Mouse (Mus musculus): ENCODE measurements around the gene Ccdc13. TPM values are rescaled to one million over a fixed set of nuclear protein-coding genes. Genes with fewer than 3 reads are reported as not detected.
A peak's percentile ranks its signal among the peaks of the same experiment; 100 is the strongest.

Gene Ccdc13
- total RNA-seq, 4 experiments from 2014 or later: 0.15 TPM; not detected in 3

GRCm38 (mm10) chr9:121807546-121807945 is 31.7 kb downstream of the Ccdc13 start:
- DNase-seq (ENCODE audit: low spot score in 2 of 2): no peak

- DNase-seq (ENCODE audit: low spot score in 2 of 2): no peak
Measured at GRCm38 (mm10) chr9:121802747-121803146, 36.5 kb downstream of the Ccdc13 start.

- no peak for DNase-seq (ENCODE audit: low spot score in 2 of 2)
Measured at GRCm38 (mm10) chr9:121798887-121799520, 40.3 kb downstream of the Ccdc13 start.

- DNase-seq (ENCODE audit: low spot score in 2 of 2): no peak
Measured at GRCm38 (mm10) chr9:121797722-121798121, 41.5 kb downstream of the Ccdc13 start.

- no peak for DNase-seq (ENCODE audit: low spot score in 2 of 2)
Measured at GRCm38 (mm10) chr9:121794972-121795539, 44.2 kb downstream of the Ccdc13 start.

GRCm38 (mm10) chr9:121791757-121792521 is 47.3 kb downstream of the Ccdc13 start, which contains the start of gene Hhatl:
Gene Hhatl, minus strand, starts transcription at chr9:121792507.
- DNase-seq (ENCODE audit: low spot score in 2 of 2): peak; percentile 72 to 80

GRCm38 (mm10) chr9:121791206-121791605 is 48.1 kb downstream of the Ccdc13 start:
- peak; percentile 82 to 90 for DNase-seq (ENCODE audit: low spot score in 2 of 2)

- DNase-seq (ENCODE audit: low spot score in 2 of 2): no peak
Measured at GRCm38 (mm10) chr9:121786359-121786758, 52.9 kb downstream of the Ccdc13 start.

- no peak for DNase-seq (ENCODE audit: low spot score in 2 of 2)
Measured at GRCm38 (mm10) chr9:121785261-121785660, 54.0 kb downstream of the Ccdc13 start.

GRCm38 (mm10) chr9:121784801-121785200 is 54.5 kb downstream of the Ccdc13 start:
- no peak for DNase-seq (ENCODE audit: low spot score in 2 of 2)

GRCm38 (mm10) chr9:121778066-121778624 is 61.1 kb downstream of the Ccdc13 start:
- peak in 1 of 2 experiments; percentile 54 for DNase-seq (ENCODE audit: low spot score in 2 of 2)

GRCm38 (mm10) chr9:121777484-121778065 is 61.7 kb downstream of the Ccdc13 start, which contains the start of gene Klhl40:
Gene Klhl40, plus strand, starts transcription at chr9:121777607.
- peak; percentile 53 to 74 for DNase-seq (ENCODE audit: low spot score in 2 of 2)

GRCm38 (mm10) chr9:121776511-121776910 is 62.8 kb downstream of the Ccdc13 start:
- DNase-seq (ENCODE audit: low spot score in 2 of 2): no peak

GRCm38 (mm10) chr9:121775951-121776350 is 63.3 kb downstream of the Ccdc13 start:
- no peak for DNase-seq (ENCODE audit: low spot score in 2 of 2)

- no peak for DNase-seq (ENCODE audit: low spot score in 2 of 2)
Measured at GRCm38 (mm10) chr9:121772412-121772811, 66.8 kb downstream of the Ccdc13 start.

- DNase-seq (ENCODE audit: low spot score in 2 of 2): peak in 1 of 2 experiments; percentile 9
Measured at GRCm38 (mm10) chr9:121765166-121765855, 74.0 kb downstream of the Ccdc13 start.

- DNase-seq (ENCODE audit: low spot score in 2 of 2): peak in 1 of 2 experiments; percentile 50
Measured at GRCm38 (mm10) chr9:121763716-121764115, 75.5 kb downstream of the Ccdc13 start.

GRCm38 (mm10) chr9:121762761-121763160 is 76.5 kb downstream of the Ccdc13 start:
- peak in 1 of 2 experiments; percentile 52 for DNase-seq (ENCODE audit: low spot score in 2 of 2)

GRCm38 (mm10) chr9:121762248-121762647 is 77.0 kb downstream of the Ccdc13 start:
- peak in 1 of 2 experiments; percentile 43 for DNase-seq (ENCODE audit: low spot score in 2 of 2)

- no peak for DNase-seq (ENCODE audit: low spot score in 2 of 2)
Measured at GRCm38 (mm10) chr9:121761787-121762186, 77.5 kb downstream of the Ccdc13 start.

All from gastrocnemius, adult 8-10 months (tissue).